Mouse (Mus musculus): Measurements from ENCODE around the gene Tomm20.

Tomm20 gene

GRCm38 (mm10) chr8:126962871-126963270, 17.2 kb upstream of the Tomm20 start:
- DNase-seq (ENCODE audit: extremely low read depth, low read depth, low spot score) = no peak

DNA sequence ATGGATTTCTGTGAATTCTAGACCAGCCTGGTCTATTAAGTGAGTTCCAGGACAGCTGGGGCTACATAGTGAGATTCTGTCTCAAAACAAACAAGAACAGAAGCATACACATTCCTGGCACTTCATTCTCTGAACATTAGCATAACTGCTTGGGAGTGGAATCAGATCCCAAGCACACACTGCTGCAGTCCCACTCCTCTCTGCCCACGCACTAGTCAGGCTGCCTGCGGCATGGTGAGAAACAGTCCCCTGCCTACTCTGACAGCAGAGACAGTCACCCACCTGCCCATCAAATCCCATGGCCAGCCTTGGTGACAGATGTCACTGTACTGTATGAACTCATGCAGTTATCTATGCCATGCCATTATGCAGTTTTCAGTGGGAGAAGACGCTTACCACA, 15.9 kb upstream of the Tomm20 start:
- DNase-seq (ENCODE audit: extremely low read depth, low read depth, low spot score) = no peak

DNA sequence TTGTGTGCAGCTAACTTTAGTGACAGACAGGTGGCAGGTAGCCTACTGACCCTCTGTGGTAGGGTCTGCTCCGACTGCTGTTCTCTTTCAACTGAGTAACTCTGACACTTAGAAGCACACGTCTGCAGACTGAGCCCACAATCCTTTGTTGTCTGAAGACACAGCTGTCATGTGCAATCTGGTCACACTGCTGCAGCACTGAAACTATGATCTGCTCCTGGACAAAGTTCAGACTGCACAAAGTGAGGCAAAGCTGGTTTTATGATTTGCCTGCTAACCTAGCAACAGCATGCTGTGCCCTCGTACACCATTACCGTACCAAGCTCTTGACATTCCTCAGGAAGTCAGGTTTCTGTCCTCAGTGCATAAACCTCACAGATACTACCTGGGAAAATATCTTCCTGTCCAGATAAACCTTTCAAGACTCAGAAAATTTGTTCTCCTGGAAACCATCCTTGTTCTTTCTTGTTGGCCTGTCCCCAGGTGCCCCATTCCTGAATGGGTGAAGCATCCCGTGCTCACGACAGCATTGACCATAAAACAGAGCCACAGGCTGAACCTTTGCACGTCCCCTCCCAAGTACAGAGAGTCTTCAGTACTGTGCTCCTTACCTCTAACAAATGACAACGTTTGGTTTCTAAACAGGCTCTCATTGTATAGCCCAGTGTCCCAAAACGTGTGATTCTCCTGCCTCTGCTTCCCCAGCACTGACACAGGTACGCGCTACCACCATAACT, 6.4 kb upstream of the Tomm20 start:
- DNase-seq (ENCODE audit: extremely low read depth, low read depth, low spot score) = no peak

GRCm38 (mm10) chr8:126949527-126949926, 3.9 kb upstream of the Tomm20 start:
- no peak for DNase-seq (ENCODE audit: extremely low read depth, low read depth, low spot score)

DNA sequence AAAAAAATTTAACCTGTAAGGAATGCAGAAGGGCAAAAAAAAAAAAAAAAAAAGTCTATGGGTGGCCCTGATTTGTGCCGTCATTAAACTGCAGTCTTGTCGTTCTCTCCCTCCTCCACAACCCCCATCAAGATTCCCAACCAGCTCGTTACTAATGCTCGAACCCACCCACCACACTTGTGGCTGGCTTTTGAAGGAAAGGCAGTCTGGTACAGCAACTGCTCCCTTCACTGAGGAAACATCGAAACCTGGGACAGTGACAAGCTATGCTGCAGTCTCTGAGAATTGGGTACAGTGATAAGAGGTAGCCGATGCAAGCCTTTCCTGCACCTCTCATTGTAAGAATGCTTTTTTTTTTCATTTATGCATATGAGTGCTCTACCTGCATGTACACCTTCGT, 800 bp upstream of the Tomm20 start:
- DNase-seq (ENCODE audit: extremely low read depth, low read depth, low spot score) = no peak

DNA sequence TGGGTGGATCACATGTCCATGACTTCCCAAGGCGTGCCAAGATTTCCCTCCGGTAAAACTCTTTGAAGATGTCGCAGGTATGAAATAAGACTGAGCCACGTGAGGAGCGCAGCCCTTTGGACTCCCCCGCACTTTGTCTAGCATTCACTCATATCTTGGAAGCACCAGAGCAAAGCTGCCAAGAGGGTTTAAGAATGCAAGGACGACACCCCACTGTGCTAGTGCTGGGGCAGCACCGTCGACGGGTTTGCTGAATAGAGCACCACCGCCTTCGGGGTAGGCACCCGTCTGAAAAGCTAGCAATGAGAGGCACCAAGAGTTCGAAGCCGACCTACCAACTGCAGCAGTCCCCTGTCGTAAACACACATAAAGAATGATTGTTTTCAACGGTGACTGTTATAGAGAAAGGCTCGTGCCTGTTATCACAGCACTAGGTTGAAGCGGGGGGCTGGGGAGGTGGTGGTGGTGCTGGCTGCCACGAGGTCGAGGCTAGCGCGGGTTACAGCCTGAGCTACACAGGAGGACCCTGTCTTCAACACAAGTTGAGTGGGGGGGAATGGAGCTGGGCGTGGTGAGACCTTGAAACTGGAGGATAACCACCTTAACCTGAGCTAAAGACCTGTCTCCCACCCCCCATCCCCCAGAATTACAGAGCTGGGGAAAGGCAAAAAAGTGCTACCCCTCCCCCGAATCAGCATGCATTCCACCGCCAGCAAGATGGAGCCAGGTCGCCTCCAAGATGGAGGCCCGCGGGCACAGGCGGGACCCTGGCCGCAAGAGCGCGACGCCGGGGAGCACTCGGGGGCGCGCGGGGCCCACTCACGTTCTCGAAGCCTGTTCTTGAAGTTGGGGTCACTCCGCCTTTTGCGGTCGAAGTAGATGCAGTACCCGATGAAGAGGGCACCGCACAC, 608 bp downstream of the Tomm20 start:
- no peak for DNase-seq (ENCODE audit: extremely low read depth, low read depth, low spot score)

DNA sequence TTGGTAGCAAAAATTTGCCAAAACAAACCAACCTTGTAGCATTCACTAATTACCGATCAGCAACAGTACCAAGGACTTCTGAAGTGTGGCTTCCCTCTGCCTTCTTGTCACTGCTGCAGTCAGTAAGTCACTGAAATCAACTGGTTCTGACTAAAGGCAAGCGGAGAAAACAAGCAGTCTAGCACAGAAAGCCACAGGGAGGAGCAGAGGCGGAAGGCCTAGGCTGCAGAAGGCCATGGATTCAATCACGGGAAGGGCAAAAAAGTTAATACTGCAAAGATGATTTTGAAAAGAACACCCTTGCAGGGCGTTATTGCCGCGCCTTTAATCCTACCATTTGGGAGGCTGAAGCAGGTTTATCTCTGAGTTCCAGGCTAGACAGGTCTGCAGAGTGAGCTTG, 2.1 kb downstream of the Tomm20 start:
- DNase-seq (ENCODE audit: extremely low read depth, low read depth, low spot score) = no peak

DNA sequence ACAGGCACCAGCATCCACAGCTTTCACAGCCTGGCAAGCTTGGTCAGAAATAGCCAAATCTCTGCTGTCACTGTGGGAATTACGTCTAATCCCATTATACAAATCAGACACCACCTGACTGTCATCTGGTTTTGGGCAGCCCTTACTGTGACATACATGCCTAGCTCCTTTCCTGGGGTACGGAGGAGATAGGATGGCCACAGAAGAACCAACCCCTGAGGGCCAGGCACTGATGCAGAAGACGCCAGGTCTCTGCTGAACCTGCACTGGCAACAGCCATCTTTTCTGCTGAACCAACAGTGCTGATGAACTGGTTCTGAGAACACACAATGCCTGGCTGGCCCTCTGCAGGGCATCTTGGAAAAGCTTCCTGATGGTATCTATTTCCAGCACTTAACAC, 8.3 kb downstream of the Tomm20 start:
- no peak for DNase-seq (ENCODE audit: extremely low read depth, low read depth, low spot score)

- no peak for DNase-seq (ENCODE audit: extremely low read depth, low read depth, low spot score)
Measured at GRCm38 (mm10) chr8:126935932-126936331, 9.7 kb downstream of the Tomm20 start.

DNA sequence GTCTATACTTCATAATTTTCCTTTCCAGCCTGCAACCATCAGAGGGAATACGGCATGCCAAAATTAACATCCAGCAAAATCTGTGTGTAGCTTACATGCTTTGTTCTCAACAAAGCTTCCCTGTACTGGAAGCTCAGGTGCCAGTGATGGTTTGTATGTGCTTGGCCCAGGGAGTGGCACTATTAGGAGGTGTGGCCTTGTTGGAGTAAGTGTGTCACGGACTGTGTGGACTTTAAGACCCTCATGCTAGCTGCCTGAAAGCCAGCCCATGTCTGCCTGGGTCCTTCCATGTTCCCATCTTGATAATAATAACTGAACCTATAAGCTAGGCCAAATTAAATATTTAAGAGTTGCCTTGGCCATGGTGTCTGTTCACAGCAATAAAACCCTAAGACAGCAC, 10.3 kb downstream of the Tomm20 start:
- DNase-seq (ENCODE audit: extremely low read depth, low read depth, low spot score) = no peak

DNA sequence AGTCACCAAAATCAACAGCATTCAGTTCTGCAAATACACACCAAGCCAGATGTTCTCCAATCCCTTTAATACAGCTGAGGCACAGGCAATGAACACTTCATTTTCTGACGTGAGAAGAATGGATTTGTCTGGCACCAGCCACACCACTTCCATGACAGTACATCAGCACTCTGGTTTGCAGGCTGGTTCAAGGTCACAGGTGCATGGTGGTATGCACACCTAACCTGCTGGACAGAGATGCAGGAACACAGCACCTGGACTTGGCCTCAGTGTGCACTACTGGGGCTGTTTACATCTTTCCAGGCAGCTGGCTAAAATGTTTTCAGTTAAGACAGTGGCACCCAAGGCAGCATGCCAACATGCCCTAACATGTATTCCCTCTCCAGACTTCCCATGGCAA, 13.0 kb downstream of the Tomm20 start:
- DNase-seq (ENCODE audit: extremely low read depth, low read depth, low spot score) = no peak

DNA sequence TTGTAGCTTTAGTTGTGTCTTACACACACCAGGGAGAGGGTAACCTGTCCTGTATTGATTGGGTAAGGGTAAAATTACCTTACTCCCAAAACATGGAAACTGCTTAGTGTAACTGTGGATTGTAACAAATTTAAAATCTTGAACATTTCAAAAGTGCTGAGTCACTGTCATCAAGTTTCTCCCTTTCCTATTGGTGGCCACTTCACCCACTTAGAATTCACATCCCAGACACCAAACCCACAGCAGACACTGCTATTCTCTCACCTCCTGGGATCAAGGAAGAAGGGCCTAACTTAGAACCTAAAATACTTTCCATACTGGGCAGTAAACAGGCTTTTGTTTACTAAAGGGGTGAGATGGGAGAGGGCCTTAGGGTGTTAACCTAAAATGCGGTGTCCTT, 13.4 kb downstream of the Tomm20 start:
- DNase-seq (ENCODE audit: extremely low read depth, low read depth, low spot score) = no peak

- no peak for DNase-seq (ENCODE audit: extremely low read depth, low read depth, low spot score)
Measured at GRCm38 (mm10) chr8:126931720-126932119, 13.9 kb downstream of the Tomm20 start.

DNA sequence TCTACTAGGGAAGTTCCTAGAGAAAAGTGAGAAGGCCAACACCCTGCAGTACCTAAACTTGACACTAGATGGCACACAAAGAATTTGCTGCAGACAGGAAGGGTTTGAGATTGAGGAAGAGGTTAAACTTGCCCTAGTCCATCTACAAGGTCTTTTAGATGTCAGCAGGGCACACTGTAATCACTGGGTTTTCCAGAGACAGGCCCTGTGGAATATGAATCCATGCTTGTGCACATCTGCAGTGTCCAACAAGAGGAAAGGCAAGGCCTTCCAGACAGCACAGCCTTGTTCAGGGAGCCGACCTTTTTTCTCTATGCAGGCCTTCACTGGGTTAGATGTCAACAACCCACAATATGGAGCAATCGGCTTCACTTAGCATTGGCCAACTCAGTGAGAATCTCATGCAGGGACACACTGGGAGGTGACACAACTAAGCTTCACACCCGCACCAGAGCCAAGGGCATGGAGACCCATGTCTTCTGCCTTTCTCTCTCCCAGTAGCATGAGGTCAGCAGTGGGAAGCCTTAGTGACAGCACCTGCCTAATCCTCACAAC, 16.0 kb downstream of the Tomm20 start:
- no peak for DNase-seq (ENCODE audit: extremely low read depth, low read depth, low spot score)

DNA sequence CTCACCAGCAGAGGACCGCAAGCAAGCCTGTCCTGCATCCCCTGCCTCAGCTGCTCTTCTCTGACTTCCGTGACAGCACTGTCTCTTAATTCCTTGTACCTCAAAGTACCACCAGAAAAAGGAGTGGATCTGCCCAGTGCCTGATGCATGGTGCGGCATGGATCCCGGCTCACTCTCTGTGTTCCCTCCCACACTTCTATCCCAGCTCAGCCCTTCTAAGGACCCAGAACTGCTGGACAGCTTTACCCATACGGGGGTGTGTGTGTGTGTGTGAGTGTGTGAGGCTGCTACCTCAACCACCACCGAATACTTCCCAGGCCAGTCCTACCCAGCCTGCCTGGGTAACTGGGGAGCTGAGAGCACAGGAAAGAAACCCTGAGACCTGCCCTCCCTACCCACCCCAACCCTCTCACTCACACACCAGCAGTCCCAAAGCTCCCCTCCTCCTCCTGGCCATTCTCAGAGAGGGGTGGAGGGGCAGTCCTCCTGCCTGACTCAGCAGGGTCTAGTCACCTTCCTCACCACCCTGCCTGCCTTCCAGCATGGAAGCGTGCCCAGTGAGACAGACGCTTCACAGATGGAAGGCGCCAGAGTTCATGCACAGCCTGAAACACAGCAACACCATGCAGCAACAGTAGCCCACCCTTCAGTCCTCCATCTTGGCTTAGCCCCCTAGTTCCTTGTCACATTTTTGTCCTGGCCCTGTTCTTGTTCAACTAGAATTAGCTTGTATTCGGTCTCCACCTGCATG, 16.7 kb downstream of the Tomm20 start:
- DNase-seq (ENCODE audit: extremely low read depth, low read depth, low spot score) = no peak

DNA sequence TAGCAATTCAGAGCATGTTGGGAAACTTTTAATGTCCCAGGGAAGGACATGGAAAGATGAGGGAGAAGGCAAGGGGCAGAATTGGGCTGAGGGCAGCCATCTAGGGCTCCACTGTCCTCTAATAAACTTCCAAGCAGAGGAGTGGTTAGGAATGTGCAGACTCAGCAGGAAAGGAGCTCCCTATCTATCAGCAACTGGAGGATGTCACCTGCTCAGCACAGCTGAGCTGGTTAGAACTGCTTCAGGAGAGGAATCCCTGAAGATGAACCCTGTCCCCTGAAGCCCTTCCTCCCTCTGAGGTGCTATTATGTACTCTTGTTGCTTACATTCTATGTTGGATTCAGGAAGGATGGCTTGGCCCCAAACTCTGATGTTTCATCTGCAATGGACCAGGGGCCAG, 17.6 kb downstream of the Tomm20 start:
- DNase-seq (ENCODE audit: extremely low read depth, low read depth, low spot score) = no peak

- no peak for DNase-seq (ENCODE audit: extremely low read depth, low read depth, low spot score)
Measured at GRCm38 (mm10) chr8:126927058-126927457, 18.6 kb downstream of the Tomm20 start.

GRCm38 (mm10) chr8:126922981-126923380, 22.7 kb downstream of the Tomm20 start:
- no peak for DNase-seq (ENCODE audit: extremely low read depth, low read depth, low spot score)

DNA sequence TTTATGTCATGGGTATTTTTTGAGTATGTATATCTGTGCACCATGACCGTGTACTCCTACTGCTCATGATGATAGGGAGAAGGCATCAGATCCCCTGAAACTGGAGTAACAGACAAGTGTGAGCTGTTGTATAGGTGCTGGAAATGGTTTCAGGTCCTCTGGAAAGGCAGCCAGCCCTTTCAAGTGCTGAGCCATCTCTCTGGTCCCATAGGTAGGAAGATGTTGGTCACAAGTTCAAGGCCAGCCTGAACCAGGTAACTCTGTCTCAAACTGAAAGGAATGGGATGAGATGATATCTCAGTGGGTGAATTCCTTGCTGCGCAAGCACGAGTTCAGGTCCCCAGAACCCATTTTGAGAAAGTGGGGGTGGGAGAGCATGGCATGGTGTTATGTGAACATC, 24.2 kb downstream of the Tomm20 start:
- DNase-seq (ENCODE audit: extremely low read depth, low read depth, low spot score) = no peak

- DNase-seq (ENCODE audit: extremely low read depth, low read depth, low spot score) = no peak
Measured at GRCm38 (mm10) chr8:126920845-126921244, 24.8 kb downstream of the Tomm20 start.

DNA sequence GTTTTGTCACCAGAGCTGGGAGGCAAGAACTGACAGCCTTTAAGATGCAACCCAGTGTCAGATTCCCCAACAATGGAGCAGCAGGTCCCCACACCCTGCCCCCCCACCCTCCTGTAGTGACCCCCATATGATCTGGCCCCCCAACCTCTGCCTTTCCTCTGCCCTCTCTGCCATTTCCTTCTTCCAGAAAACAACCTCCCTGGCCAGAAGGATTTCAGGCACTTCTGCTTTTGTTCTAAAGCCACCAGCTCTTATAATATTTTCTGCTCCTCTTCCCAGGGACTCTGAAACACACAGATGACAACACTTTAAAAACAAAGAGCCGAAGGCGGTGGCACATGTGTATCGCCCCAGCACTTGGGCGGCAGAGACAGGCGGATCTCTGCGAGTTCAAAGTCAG, 25.3 kb downstream of the Tomm20 start:
- no peak for DNase-seq (ENCODE audit: extremely low read depth, low read depth, low spot score)
